Comparison of ENCODE assay signal across 30 mouse cellular contexts in the genomic region with DNA sequence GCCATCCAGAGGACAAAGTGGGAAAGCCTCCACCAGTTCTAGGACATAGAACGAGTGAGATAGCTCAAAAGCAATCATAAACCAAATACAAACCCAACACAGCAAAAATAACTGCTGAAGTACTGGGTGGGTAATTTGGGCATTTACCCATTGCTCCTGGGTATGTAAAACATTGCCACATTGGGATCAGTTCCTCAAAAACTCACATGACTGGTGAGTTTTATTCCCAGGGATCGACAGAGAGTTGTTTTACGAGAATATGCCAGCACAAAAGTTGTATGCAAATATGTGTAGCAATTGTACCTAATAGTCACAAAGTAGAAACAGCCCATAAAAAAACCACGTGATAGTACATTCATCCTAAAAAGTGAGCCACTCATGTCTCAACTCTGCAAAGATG. TPM values are rescaled to one million over a fixed set of nuclear protein-coding genes. Genes with fewer than 3 reads are reported as not detected.
"Had no signal": no experiment of that assay in that cellular context is flagged by ENCODE, and none has a peak within 500 bp of the region (broad histone marks: within the 10 kb centered on the region; RNA-seq: fewer than 3 reads in every experiment).

No protein-coding gene starts in this region.

- ATAC-seq: intestine, embryonic 16.5 days; liver, embryonic 12.5 days had no signal

- H3K4me1 ChIP-seq: limb, embryonic 13.5 days; lung, embryonic 15.5 days; neural tube, embryonic 13.5 days had no signal

- H3K4me3 ChIP-seq: limb, embryonic 10.5 days; limb, embryonic 13.5 days; liver, embryonic 12.5 days; liver, embryonic 15.5 days; lung, embryonic 15.5 days; myocyte; neural tube, embryonic 13.5 days; stomach, embryonic 15.5 days had no signal

- DNase-seq: kidney, adult 18-20 months; kidney, postnatal 25 days; layer of hippocampus, adult 9-11 months; liver; lung, adult 18-20 months; lung, postnatal 10 days; lung, postnatal 4 days; midbrain, embryonic 14.5 days; retina, postnatal 1 day; right cerebral cortex, postnatal 25 days; spleen, adult 18-20 months; thymus, postnatal 25 days had no signal

- H3K27ac ChIP-seq: kidney, postnatal 0 days; limb, embryonic 10.5 days; limb, embryonic 13.5 days; liver, embryonic 12.5 days; liver, embryonic 15.5 days; lung, embryonic 15.5 days; neural tube, embryonic 13.5 days; stomach, embryonic 15.5 days had no signal

RNA-seq across cellular contexts. Expression of a gene that starts 3.4 kb away (rescaled TPM):
- total RNA-seq: layer of hippocampus, postnatal 25 days; left cerebral cortex, adult 18-20 months; left cerebral cortex, postnatal 25 days; megakaryocyte-erythroid progenitor cell, adult 5-6 weeks; neutrophil, adult 5-6 weeks had no signal
- polyA plus RNA-seq: midbrain, embryonic 11.5 days; midbrain, embryonic 14.5 days; myocyte had no signal

RNA-seq across cellular contexts. Expression of a gene that starts 19.4 kb away (rescaled TPM):
- total RNA-seq: layer of hippocampus, postnatal 25 days; left cerebral cortex, postnatal 25 days; megakaryocyte-erythroid progenitor cell, adult 5-6 weeks had no signal
- polyA plus RNA-seq: midbrain, embryonic 14.5 days; myocyte; neural tube, embryonic 13.5 days had no signal

RNA-seq across cellular contexts. Expression of a gene that starts 55.0 kb away (rescaled TPM):
- total RNA-seq: layer of hippocampus, postnatal 25 days; left cerebral cortex, adult 18-20 months; left cerebral cortex, postnatal 25 days; megakaryocyte-erythroid progenitor cell, adult 5-6 weeks; neutrophil, adult 5-6 weeks had no signal
- polyA plus RNA-seq: kidney, embryonic 14.5 days; limb, embryonic 10.5 days; liver, embryonic 12.5 days; liver, embryonic 15.5 days; lung, embryonic 15.5 days; midbrain, embryonic 11.5 days; midbrain, embryonic 14.5 days; urinary bladder, adult 2 months had no signal
